Mouse (Mus musculus) brain, adult 2 months (tissue): ENCODE measurements at regions not wholly inside any gene's neighbourhood (a gene's known extent, or its start where the extent isn't known, plus 50 kb on each side); places are given as distances from the start of the nearest gene placed in this dataset.

Source experiments
- DNase-seq: peaks from one replicate; pipeline ENCODE4 v3.0.0; 2011; ENCODE audit warnings: low read depth, low spot score

GRCm38 (mm10) chr4:64207118-64207868 lies 160.5 kb upstream of the Tnc start:
- DNase-seq, result no peak

- DNase-seq, result peak; percentile 3
Observed at GRCm38 (mm10) chr4:64200808-64201190, 154.0 kb upstream of the Tnc start.

DNA sequence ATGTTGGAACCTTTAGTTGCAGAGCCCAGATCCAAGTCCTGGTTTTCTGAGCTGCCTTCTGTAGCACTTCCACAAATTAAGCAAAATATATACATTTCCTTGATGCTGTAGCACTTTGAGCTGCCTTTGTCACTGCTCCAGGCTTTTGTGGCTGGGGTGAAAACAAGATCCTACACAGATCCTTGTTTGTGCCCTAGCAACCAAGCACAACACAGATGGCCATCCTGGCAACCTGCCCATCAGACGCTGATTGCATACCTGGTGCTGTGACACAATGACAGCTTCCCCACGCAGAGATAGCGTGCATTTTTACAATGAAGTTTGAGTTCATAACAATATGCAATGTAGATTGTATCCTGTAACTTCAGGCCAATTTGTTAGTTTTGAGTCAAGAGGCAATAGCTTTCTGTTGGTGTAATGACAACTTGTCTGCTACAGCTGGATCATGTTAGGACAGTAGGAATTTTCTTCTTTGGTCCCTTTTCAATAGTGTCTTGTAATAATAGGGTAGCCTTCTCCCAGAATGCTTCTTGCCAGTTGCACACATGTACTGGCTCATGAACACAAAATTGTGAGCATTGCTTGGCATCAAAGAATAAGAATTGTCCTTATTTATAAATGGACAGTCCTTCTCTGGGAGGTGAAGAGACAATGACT lies 153.5 kb upstream of the Tnc start:
- DNase-seq, result peak; percentile 96

GRCm38 (mm10) chr4:64184986-64185385 lies 138.2 kb upstream of the Tnc start:
- no peak for DNase-seq

GRCm38 (mm10) chr4:64175938-64176337 lies 129.1 kb upstream of the Tnc start:
- DNase-seq, result no peak

GRCm38 (mm10) chr4:64171476-64171875 lies 124.7 kb upstream of the Tnc start:
- DNase-seq, result no peak

DNA sequence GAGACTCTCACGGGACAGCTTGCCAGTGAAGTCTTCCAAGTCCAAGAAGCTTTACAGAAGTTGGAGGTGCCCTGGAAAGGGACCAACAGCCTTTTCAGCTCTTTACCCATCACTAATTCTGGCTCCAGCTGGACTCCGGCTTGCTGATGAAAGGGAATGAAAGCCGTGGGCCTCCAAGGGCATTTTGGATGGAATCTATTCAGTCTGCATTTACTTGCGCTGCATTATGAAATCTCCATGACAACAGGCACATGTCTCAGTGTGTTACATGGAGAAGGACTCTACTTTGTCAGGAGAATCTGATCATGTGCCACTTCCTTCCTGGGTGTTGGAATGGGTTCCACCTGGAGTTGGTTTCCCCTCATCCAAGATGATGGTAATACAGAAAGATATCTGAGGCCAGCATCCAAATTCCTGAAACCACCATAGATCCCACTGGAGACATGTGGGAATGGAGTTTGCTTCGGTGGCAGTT lies 102.2 kb upstream of the Tnc start:
- DNase-seq, result peak; percentile 32

DNA sequence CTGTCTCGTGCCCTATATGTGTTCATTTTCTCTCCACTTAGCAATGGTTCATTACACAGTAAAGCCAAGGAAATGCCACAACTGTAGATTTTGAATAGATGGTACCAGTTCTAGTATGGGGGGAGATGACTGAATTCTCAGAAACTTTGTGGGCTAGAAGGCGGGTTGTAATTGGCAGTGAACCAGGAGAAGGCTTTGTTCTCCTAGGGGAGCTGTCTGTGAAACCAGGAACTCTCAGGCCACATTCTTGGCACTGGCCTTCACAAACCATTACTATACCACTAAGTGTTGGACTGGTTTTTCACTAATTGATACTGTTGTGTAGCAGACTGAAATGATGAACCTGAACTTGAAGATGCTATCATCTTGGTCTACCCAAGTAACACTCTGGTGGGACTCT lies 99.1 kb upstream of the Tnc start:
- DNase-seq, result no peak

GRCm38 (mm10) chr4:64142963-64143362 lies 96.1 kb upstream of the Tnc start:
- DNase-seq, result peak; percentile 87

GRCm38 (mm10) chr4:64142356-64142787 lies 95.6 kb upstream of the Tnc start:
- peak; percentile 88 for DNase-seq

DNA sequence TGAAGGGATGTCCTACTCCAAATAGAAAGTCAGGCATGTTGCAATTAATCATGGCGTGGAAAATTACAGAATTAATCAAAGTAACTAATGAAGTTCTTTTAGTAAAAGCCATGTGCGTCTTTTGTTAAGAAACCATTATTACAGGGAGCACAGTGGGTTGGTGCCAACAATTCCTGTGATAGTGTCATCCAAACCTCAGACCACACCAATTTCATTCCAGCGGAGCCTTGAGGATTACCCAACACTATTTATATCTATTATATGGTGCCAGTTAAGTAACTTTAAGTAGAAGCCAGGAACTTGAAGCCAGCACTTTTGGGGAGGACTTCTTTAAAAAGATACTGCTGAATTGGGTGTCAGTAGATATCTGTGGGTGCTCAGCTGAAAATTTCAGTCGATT lies 93.0 kb upstream of the Tnc start:
- DNase-seq, result no peak

- DNase-seq, result no peak
Observed at GRCm38 (mm10) chr4:64135036-64135435, 88.2 kb upstream of the Tnc start.

- no peak for DNase-seq
Observed at GRCm38 (mm10) chr4:64129290-64129689, 82.5 kb upstream of the Tnc start.

DNA sequence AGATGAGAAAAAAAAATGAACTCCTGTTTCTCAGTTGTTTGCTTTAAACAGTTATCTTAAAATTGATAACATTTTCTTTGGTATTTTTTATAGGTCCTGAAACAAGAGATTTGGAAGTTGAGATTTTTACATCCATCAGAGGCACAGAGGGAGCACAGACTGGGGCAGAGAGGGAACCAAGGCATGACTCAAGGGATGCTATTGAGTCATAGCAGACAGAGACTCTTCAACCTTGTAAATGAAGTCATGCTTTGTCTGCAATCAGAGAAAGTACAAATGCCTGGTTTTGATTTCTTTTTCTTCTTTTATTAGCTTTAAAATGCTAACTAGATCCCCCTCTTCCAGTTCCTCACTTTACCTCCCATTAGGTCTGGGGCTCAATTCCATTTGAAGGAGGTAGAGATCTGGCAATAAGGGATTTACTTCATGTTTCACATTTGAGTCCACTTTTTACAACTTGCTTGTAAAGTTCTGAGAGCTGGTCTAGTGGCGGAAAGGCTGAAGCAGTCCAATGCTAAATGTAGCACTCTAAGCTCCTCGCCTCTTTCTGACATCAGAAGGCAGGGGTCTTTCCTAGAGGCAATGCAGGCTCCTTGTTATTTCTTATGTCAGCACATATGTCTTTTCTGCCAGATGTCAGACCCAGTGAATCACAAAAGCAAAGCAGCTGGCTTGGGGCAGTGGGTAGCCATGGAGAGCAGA lies 77.7 kb upstream of the Tnc start:
- DNase-seq, result no peak

DNA sequence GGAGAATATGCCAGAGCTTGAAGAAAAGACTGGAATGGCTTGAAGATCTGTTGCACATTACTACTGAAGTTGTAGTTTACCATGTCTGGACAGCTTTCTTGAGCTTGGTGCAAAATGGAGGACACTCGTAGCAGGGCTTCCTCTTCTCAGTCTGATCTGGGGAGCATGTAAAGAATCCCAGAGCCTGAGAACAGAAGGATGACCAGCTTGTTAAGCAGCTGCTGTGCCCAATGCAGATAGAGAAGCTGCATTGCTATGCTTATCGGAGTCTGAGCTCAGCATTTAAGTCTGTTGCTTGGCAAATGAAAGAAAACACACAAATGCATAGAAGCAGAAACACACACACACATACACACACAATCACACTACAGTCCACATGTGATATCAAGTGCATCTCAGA lies 76.9 kb upstream of the Tnc start:
- peak; percentile 32 for DNase-seq

- no peak for DNase-seq
Observed at GRCm38 (mm10) chr4:64098247-64098646, 51.4 kb upstream of the Tnc start.
